In the genomic region with DNA sequence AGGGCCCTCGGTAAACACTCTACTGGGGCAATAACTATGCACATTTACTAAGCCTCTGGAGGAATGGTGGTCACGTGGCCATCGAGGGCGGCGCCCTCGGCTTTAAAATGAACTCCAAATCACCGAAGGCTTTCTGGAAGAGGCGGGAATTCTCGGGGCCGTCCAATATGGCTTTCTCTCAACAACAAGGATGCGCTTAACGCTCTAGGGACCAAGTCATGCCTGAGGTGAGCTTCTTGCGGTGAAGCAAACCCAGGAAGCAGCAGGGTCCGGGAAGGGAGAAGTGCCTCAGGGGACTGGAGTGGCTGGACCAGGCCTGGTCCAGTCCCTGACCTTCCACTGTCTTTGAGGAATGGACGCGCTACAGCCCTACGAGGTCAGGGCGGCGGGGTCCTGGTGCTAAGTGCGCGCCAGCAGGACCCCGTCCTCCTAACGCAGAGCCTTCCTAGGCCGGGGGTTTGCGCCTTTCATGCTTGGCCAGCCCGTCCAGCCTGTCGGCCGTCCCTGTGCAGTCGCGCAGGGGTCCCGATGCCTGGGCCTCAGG, we compare ENCODE assay signal across 8 mouse cellular contexts. TPM values are rescaled to one million over a fixed set of nuclear protein-coding genes. Genes with fewer than 3 reads are reported as not detected.
DNase-seq lines count a peak whose midpoint lies in the region; ATAC-seq and TF ChIP-seq lines count a peak whose summit lies in the region.

Gene Nsd1 (plus strand): TSS at position 134 of the 544 bp plus-strand sequence.

- H3K9me3 ChIP-seq in hindbrain, embryonic 14.5 days (ENCODE audit: control insufficient read depth, low read length) = no peaks in the 10 kb centered on the region
- no peaks in the 10 kb centered on the region for H3K9me3 ChIP-seq in limb, embryonic 14.5 days (ENCODE audit: control insufficient read depth, low read length)
- no peaks in the 10 kb centered on the region for H3K9me3 ChIP-seq in neural tube, embryonic 13.5 days

- DNase-seq in left cerebral cortex, adult 18-20 months (ENCODE audit: low spot score in 2 of 2) = no peak
- no peak for DNase-seq in left cerebral cortex, adult 11 months (ENCODE audit: low spot score)
- no peak for DNase-seq in adrenal gland, postnatal 25 days
- peak; percentile 17 to 21 for DNase-seq in gastrocnemius, adult 8-10 months (ENCODE audit: low spot score in 2 of 2)
- peak; percentile 39 for DNase-seq in hindbrain, embryonic 14.5 days (ENCODE audit: low spot score)
- no peak for DNase-seq in limb, embryonic 14.5 days (ENCODE audit: low spot score)
- DNase-seq in embryo, embryonic 9.5 days (ENCODE audit: extremely low spot score) = no peak

- no peak; the same call in 1 of the 2 replicates for ATAC-seq in hindbrain, embryonic 14.5 days (ENCODE audit: low FRiP score)
- peak; percentile 7 for ATAC-seq in limb, embryonic 14.5 days (ENCODE audit: low FRiP score, low read depth)
- peak; percentile 7; the same call in 1 of the 2 replicates for ATAC-seq in neural tube, embryonic 13.5 days (ENCODE audit: low read depth)

- 18% methylated on average over 31 of the region's 31 CpGs for WGBS in hindbrain, embryonic 14.5 days
- 23% methylated on average over 24 of the region's 31 CpGs for WGBS in limb, embryonic 14.5 days
- 20% methylated on average over 31 of the region's 31 CpGs for whole genome bisulfite sequencing in neural tube, embryonic 13.5 days

- no peaks in the 10 kb centered on the region for H3K27me3 ChIP-seq in hindbrain, embryonic 14.5 days (ENCODE audit: control insufficient read depth, insufficient read depth, low read length)
- no peaks in the 10 kb centered on the region for H3K27me3 ChIP-seq in limb, embryonic 14.5 days (ENCODE audit: control insufficient read depth, insufficient read depth, low read length)
- no peaks in the 10 kb centered on the region for H3K27me3 ChIP-seq in neural tube, embryonic 13.5 days

- TF ChIP-seq POLR2A in limb, embryonic 14.5 days (IDR thresholded peaks at IDR 0.05; ENCODE audit: borderline replicate concordance, extremely low read depth, insufficient read depth, insufficient read length) = no peak

- peak within 1 kb of the TSS; percentile 83 for H3K4me3 ChIP-seq in hindbrain, embryonic 14.5 days (replicated peaks; ENCODE audit: low read length)
- peak within 1 kb of the TSS; percentile 54 for H3K4me3 ChIP-seq in limb, embryonic 14.5 days (replicated peaks; ENCODE audit: low read length)
- H3K4me3 ChIP-seq in neural tube, embryonic 13.5 days = peak within 1 kb of the TSS; percentile 78

- peak within 1 kb of the TSS; percentile 98 for H3K27ac ChIP-seq in hindbrain, embryonic 14.5 days
- H3K27ac ChIP-seq in limb, embryonic 14.5 days (replicated peaks; ENCODE audit: low read depth, low read length) = peak within 1 kb of the TSS; percentile 99
- peak within 1 kb of the TSS; percentile 98 for H3K27ac ChIP-seq in neural tube, embryonic 13.5 days (replicated peaks)

- peaks cover 15% of the 10 kb centered on the region for H3K36me3 ChIP-seq in hindbrain, embryonic 14.5 days (replicated peaks; ENCODE audit: control insufficient read depth, insufficient read depth)
- peaks cover 16% of the 10 kb centered on the region for H3K36me3 ChIP-seq in limb, embryonic 14.5 days (ENCODE audit: control insufficient read depth, insufficient read depth, low read length)
- H3K36me3 ChIP-seq in neural tube, embryonic 13.5 days = peaks cover 16% of the 10 kb centered on the region

- H3K9ac ChIP-seq in hindbrain, embryonic 14.5 days = peak within 1 kb of the TSS; percentile 87
- peak within 1 kb of the TSS; percentile 95 for H3K9ac ChIP-seq in limb, embryonic 14.5 days (ENCODE audit: low read depth, low read length, severe bottlenecking)
- peak within 1 kb of the TSS; percentile 95 for H3K9ac ChIP-seq in neural tube, embryonic 13.5 days

- peak within 1 kb of the TSS; percentile 89 for H3K4me2 ChIP-seq in hindbrain, embryonic 14.5 days (replicated peaks)
- H3K4me2 ChIP-seq in limb, embryonic 14.5 days (replicated peaks; ENCODE audit: low read depth, low read length, severe bottlenecking) = peak within 1 kb of the TSS; percentile 93
- peak within 1 kb of the TSS; percentile 82 for H3K4me2 ChIP-seq in neural tube, embryonic 13.5 days

- H3K4me1 ChIP-seq in hindbrain, embryonic 14.5 days (replicated peaks; ENCODE audit: control insufficient read depth, insufficient read depth, low read length) = peaks cover 29% of the 10 kb centered on the region
- H3K4me1 ChIP-seq in limb, embryonic 14.5 days (ENCODE audit: control insufficient read depth, insufficient read depth, low read length) = peaks cover 26% of the 10 kb centered on the region
- H3K4me1 ChIP-seq in neural tube, embryonic 13.5 days (replicated peaks) = peaks cover 36% of the 10 kb centered on the region

RNA-seq across cellular contexts. Expression of gene Nsd1, which starts in this region (rescaled TPM):
- total RNA-seq in left cerebral cortex, adult 18-20 months (2021) = 100 to 1,000 TPM; 109 to 115 TPM
- total RNA-seq in adrenal gland, postnatal 25 days (2021) = 121 and 142 TPM in 2 replicates
- total RNA-seq in gastrocnemius, adult 8-10 months (2022) = 10 to 100 TPM; 43.6 to 62.2 (median 47.4) TPM
- 53.9 and 70.7 TPM in 2 replicates for polyA plus RNA-seq in hindbrain, embryonic 14.5 days (2014; fragmentation: Nextera tagmentation; extraction: Ambion mirVana)
- 40.0 and 41.6 TPM in 2 replicates for polyA plus RNA-seq in limb, embryonic 14.5 days (2012; rRNA removed)
- polyA plus RNA-seq in limb, embryonic 14.5 days (2014; fragmentation: Nextera tagmentation; extraction: Ambion mirVana) = 65.8 and 66.5 TPM in 2 replicates
- polyA plus RNA-seq in neural tube, embryonic 13.5 days (2015; fragmentation: Nextera tagmentation; extraction: Ambion mirVana) = 58.1 and 62.2 TPM in 2 replicates

Comparison
In these comparisons a context has a peak if more than half of its experiments do, and no peak if none do; other contexts are left out.
1. DNase-seq: peak in gastrocnemius, adult 8-10 months (2 of 2) and hindbrain, embryonic 14.5 days (single experiment); none in left cerebral cortex, adult 18-20 months (0 of 2), left cerebral cortex, adult 11 months (single experiment), adrenal gland, postnatal 25 days (single experiment), limb, embryonic 14.5 days (single experiment) and embryo, embryonic 9.5 days (single experiment).
2. Peak in every context shown above with its lines, with median percentiles within 50 percentile points of each other: H3K27ac ChIP-seq, H3K4me2 ChIP-seq, H3K4me3 ChIP-seq and H3K9ac ChIP-seq.